Comparison of ENCODE assay signal across 11 mouse cellular contexts in the genomic region with DNA sequence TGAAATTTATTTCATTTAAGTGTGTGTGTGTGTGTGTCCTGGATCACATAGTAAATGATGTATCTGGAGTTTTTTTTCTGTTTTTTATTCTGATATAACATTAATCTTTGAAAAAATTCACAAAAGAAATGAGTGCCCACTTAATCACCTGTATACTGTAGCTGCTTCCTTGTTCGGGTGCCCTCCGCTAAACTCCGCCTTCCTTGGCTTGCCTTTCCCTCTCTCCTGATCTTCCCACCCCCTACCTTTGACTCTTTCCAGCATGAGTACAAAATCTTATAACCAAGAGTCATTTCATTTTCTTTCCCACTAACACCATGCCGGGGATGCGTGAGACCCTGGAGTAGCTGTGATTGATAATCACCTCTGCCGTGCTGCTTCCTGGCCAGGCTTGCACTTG. TPM values are rescaled to one million over a fixed set of nuclear protein-coding genes. Genes with fewer than 3 reads are reported as not detected.
DNase-seq lines count a peak whose midpoint lies in the region; ATAC-seq and TF ChIP-seq lines count a peak whose summit lies in the region.
"Had no signal": no experiment of that assay in that cellular context is flagged by ENCODE, and none has a peak within 500 bp of the region (broad histone marks: within the 10 kb centered on the region; RNA-seq: fewer than 3 reads in every experiment).

No protein-coding gene starts in this region.

- no peaks in the 10 kb centered on the region for H3K9me3 ChIP-seq in heart, embryonic 14.5 days (ENCODE audit: control insufficient read depth, low read length)
- H3K9me3 ChIP-seq in heart, embryonic 12.5 days (replicated peaks), result no peaks in the 10 kb centered on the region
- no peaks in the 10 kb centered on the region for H3K9me3 ChIP-seq in hindbrain, embryonic 12.5 days (replicated peaks)
- no peaks in the 10 kb centered on the region for H3K9me3 ChIP-seq in midbrain, embryonic 11.5 days (ENCODE audit: control insufficient read depth, low read length)
- H3K9me3 ChIP-seq: neural tube, embryonic 13.5 days had no signal

- no peak for ATAC-seq in heart, embryonic 14.5 days (ENCODE audit: insufficient number of reproducible peaks, insufficient read depth, low FRiP score, low read depth)
- ATAC-seq in heart, embryonic 12.5 days (ENCODE audit: insufficient number of reproducible peaks, low FRiP score), result no peak
- peak; percentile 35 for ATAC-seq in hindbrain, embryonic 12.5 days (ENCODE audit: low FRiP score)
- ATAC-seq in midbrain, embryonic 11.5 days (ENCODE audit: low FRiP score), result 0 out of 2 replicates have a peak, but pooled peaks have one; percentile 31
- no peak for ATAC-seq in activated CD4-positive, CD25-positive, alpha-beta regulatory T cell, adult 4 months

- H3K27me3 ChIP-seq in heart, embryonic 14.5 days (ENCODE audit: control insufficient read depth, insufficient read depth, low read length), result no peaks in the 10 kb centered on the region
- peaks cover 6% of the 10 kb centered on the region; the same call in 1 of the 2 replicates for H3K27me3 ChIP-seq in heart, embryonic 12.5 days (replicated peaks)
- H3K27me3 ChIP-seq in hindbrain, embryonic 12.5 days, result no peaks in the 10 kb centered on the region
- H3K27me3 ChIP-seq in midbrain, embryonic 11.5 days (ENCODE audit: control insufficient read depth, insufficient read depth, low read length), result no peaks in the 10 kb centered on the region
- H3K27me3 ChIP-seq: neural tube, embryonic 13.5 days had no signal

- peaks cover 10% of the 10 kb centered on the region in 2 experiments for H3K4me1 ChIP-seq in heart, embryonic 14.5 days (ENCODE audit: control insufficient read depth in 2 of 2, insufficient read depth in 2 of 2, low read length in 2 of 2)
- H3K4me1 ChIP-seq in heart, embryonic 12.5 days (replicated peaks), result peaks cover 18% of the 10 kb centered on the region
- peaks cover 23% of the 10 kb centered on the region for H3K4me1 ChIP-seq in hindbrain, embryonic 12.5 days
- H3K4me1 ChIP-seq in midbrain, embryonic 11.5 days (ENCODE audit: control insufficient read depth, insufficient read depth, low read length), result peaks cover 5% of the 10 kb centered on the region
- 0 out of 2 replicates have a peak, but pooled peaks cover 2% of the 10 kb centered on the region for H3K4me1 ChIP-seq in lung, adult 2 months (ENCODE audit: control insufficient read depth, insufficient read depth, low read length)

- H3K36me3 ChIP-seq in heart, embryonic 14.5 days (ENCODE audit: control insufficient read depth, insufficient read depth, low read length), result no peaks in the 10 kb centered on the region
- no peaks in the 10 kb centered on the region for H3K36me3 ChIP-seq in heart, embryonic 12.5 days
- H3K36me3 ChIP-seq in hindbrain, embryonic 12.5 days, result no peaks in the 10 kb centered on the region
- H3K36me3 ChIP-seq in midbrain, embryonic 11.5 days (ENCODE audit: control insufficient read depth, insufficient read depth, low read length), result no peaks in the 10 kb centered on the region
- H3K36me3 ChIP-seq: neural tube, embryonic 13.5 days had no signal

- H3K9ac ChIP-seq in heart, embryonic 14.5 days (ENCODE audit: low read length), result no peak overlapping the region
- no peak overlapping the region for H3K9ac ChIP-seq in heart, embryonic 12.5 days
- H3K9ac ChIP-seq in hindbrain, embryonic 12.5 days, result no peak overlapping the region
- H3K9ac ChIP-seq in midbrain, embryonic 11.5 days (ENCODE audit: low read length), result no peak overlapping the region
- H3K9ac ChIP-seq: lung, embryonic 14.5 days had no signal

- no peak for TF ChIP-seq CTCF in lung, adult 2 months (IDR thresholded peaks at IDR 0.05; ENCODE audit: insufficient read depth, low read length)

- no peak for TF ChIP-seq POLR2A in lung, adult 2 months (IDR thresholded peaks at IDR 0.05; ENCODE audit: borderline replicate concordance, extremely low read depth, low read depth, low read length)

- DNase-seq in MN1 (ENCODE audit: low spot score), result peak; percentile 8
- DNase-seq in midbrain, embryonic 11.5 days (ENCODE audit: low spot score, missing footprints), result no peak
- no peak for DNase-seq in lung, adult 2 months
- no peak for DNase-seq in embryo, embryonic 10.5 days (ENCODE audit: low spot score)

- no peak overlapping the region for H3K4me3 ChIP-seq in heart, embryonic 14.5 days (ENCODE audit: control insufficient read depth in 1 of 2, insufficient read depth in 1 of 2, low read depth in 1 of 2, low read length in 2 of 2)
- no peak overlapping the region for H3K4me3 ChIP-seq in heart, embryonic 12.5 days
- H3K4me3 ChIP-seq in hindbrain, embryonic 12.5 days, result no peak overlapping the region
- no peak overlapping the region for H3K4me3 ChIP-seq in midbrain, embryonic 11.5 days (ENCODE audit: low read depth, low read length)
- H3K4me3 ChIP-seq in lung, adult 2 months (replicated peaks; ENCODE audit: extremely low read depth, low read depth, low read length), result no peak overlapping the region

- no peak overlapping the region for H3K4me2 ChIP-seq in heart, embryonic 14.5 days (ENCODE audit: low read length)
- no peak overlapping the region for H3K4me2 ChIP-seq in heart, embryonic 12.5 days
- no peak overlapping the region for H3K4me2 ChIP-seq in hindbrain, embryonic 12.5 days (replicated peaks)
- no peak overlapping the region for H3K4me2 ChIP-seq in midbrain, embryonic 11.5 days

- H3K27ac ChIP-seq in heart, embryonic 14.5 days (replicated peaks in 1 of 2; ENCODE audit: control insufficient read depth in 1 of 2, insufficient read depth in 1 of 2, low read depth in 2 of 2, low read length in 2 of 2), result 0 out of 4 replicates have a peak overlapping the region, but pooled peaks have one; percentile 46 to 57
- H3K27ac ChIP-seq in heart, embryonic 12.5 days (ENCODE audit: poor library complexity, severe bottlenecking), result no peak overlapping the region
- H3K27ac ChIP-seq in hindbrain, embryonic 12.5 days, result no peak overlapping the region
- no peak overlapping the region for H3K27ac ChIP-seq in midbrain, embryonic 11.5 days (ENCODE audit: low read depth, low read length)

- WGBS in heart, embryonic 14.5 days, result 62% methylated on average over 6 of the region's 6 CpGs
- 64% methylated on average over 6 of the region's 6 CpGs for WGBS in heart, embryonic 12.5 days
- 73% methylated on average over 6 of the region's 6 CpGs for WGBS in hindbrain, embryonic 12.5 days
- 88% methylated on average over 6 of the region's 6 CpGs for WGBS in midbrain, embryonic 11.5 days
- 55% methylated on average over 6 of the region's 6 CpGs for WGBS in lung, adult 2 months

RNA-seq across cellular contexts. Expression of gene Gstm7, which starts 0.5 kb away (rescaled TPM):
- polyA plus RNA-seq in heart, embryonic 14.5 days (2014; fragmentation: Nextera tagmentation; extraction: Ambion mirVana), result 20.1 and 22.2 TPM in 2 replicates
- polyA plus RNA-seq in heart, embryonic 12.5 days (2016; fragmentation: Nextera tagmentation; extraction: Ambion mirVana), result 15.1 and 16.5 TPM in 2 replicates
- 71.9 and 73.7 TPM in 2 replicates for polyA plus RNA-seq in hindbrain, embryonic 12.5 days (2016; fragmentation: Nextera tagmentation; extraction: Ambion mirVana)
- polyA plus RNA-seq in midbrain, embryonic 11.5 days (2014; fragmentation: Nextera tagmentation; extraction: Ambion mirVana), result 54.7 and 58.1 TPM in 2 replicates
- polyA plus RNA-seq in activated CD4-positive, CD25-positive, alpha-beta regulatory T cell, adult 4 months (2017; shearing (Covaris generic)), result under 1 TPM in 1 of 2 experiments, not detected in 1; 0.94 TPM
- polyA plus RNA-seq in lung, adult 2 months (2012; rRNA removed), result 5.7 and 12.6 TPM in 2 replicates

RNA-seq across cellular contexts. Expression of gene Gstm6, which starts 11.4 kb away (rescaled TPM):
- polyA plus RNA-seq in heart, embryonic 14.5 days (2014; fragmentation: Nextera tagmentation; extraction: Ambion mirVana), result 11.3 and 11.9 TPM in 2 replicates
- polyA plus RNA-seq in heart, embryonic 12.5 days (2016; fragmentation: Nextera tagmentation; extraction: Ambion mirVana), result 9.8 TPM in 2 replicates
- polyA plus RNA-seq in hindbrain, embryonic 12.5 days (2016; fragmentation: Nextera tagmentation; extraction: Ambion mirVana), result 6.2 and 7.9 TPM in 2 replicates
- polyA plus RNA-seq in midbrain, embryonic 11.5 days (2014; fragmentation: Nextera tagmentation; extraction: Ambion mirVana), result 11.3 and 14.4 TPM in 2 replicates
- polyA plus RNA-seq in activated CD4-positive, CD25-positive, alpha-beta regulatory T cell, adult 4 months (2017; shearing (Covaris generic)), result not detected
- polyA plus RNA-seq in lung, adult 2 months (2012; rRNA removed), result 3.5 and 6.9 TPM in 2 replicates

RNA-seq across cellular contexts. Expression of gene Gstm5, which starts 36.5 kb away (rescaled TPM):
- polyA plus RNA-seq in heart, embryonic 14.5 days (2014; fragmentation: Nextera tagmentation; extraction: Ambion mirVana), result 132 and 150 TPM in 2 replicates
- polyA plus RNA-seq in heart, embryonic 12.5 days (2016; fragmentation: Nextera tagmentation; extraction: Ambion mirVana), result 118 and 119 TPM in 2 replicates
- polyA plus RNA-seq in hindbrain, embryonic 12.5 days (2016; fragmentation: Nextera tagmentation; extraction: Ambion mirVana), result 203 and 230 TPM in 2 replicates
- 270 and 277 TPM in 2 replicates for polyA plus RNA-seq in midbrain, embryonic 11.5 days (2014; fragmentation: Nextera tagmentation; extraction: Ambion mirVana)
- polyA plus RNA-seq in activated CD4-positive, CD25-positive, alpha-beta regulatory T cell, adult 4 months (2017; shearing (Covaris generic)), result not detected
- polyA plus RNA-seq in lung, adult 2 months (2012; rRNA removed), result 8.4 and 15.3 TPM in 2 replicates

RNA-seq across cellular contexts. Expression of gene Gstm3, which starts 37.0 kb away (rescaled TPM):
- polyA plus RNA-seq in heart, embryonic 14.5 days (2014; fragmentation: Nextera tagmentation; extraction: Ambion mirVana), result not detected in 2 replicates
- not detected in 2 replicates for polyA plus RNA-seq in heart, embryonic 12.5 days (2016; fragmentation: Nextera tagmentation; extraction: Ambion mirVana)
- not detected in 2 replicates for polyA plus RNA-seq in hindbrain, embryonic 12.5 days (2016; fragmentation: Nextera tagmentation; extraction: Ambion mirVana)
- polyA plus RNA-seq in midbrain, embryonic 11.5 days (2014; fragmentation: Nextera tagmentation; extraction: Ambion mirVana), result not detected in 2 replicates
- polyA plus RNA-seq in activated CD4-positive, CD25-positive, alpha-beta regulatory T cell, adult 4 months (2017; shearing (Covaris generic)), result not detected
- polyA plus RNA-seq in lung, adult 2 months (2012; rRNA removed), result 0.65 and 3.1 TPM in 2 replicates
- polyA plus RNA-seq: frontal cortex, adult 2 months; neural tube, embryonic 13.5 days had no signal

RNA-seq across cellular contexts. Expression of gene Gstm2, which starts 54.1 kb away (rescaled TPM):
- 59.8 and 68.2 TPM in 2 replicates for polyA plus RNA-seq in heart, embryonic 14.5 days (2014; fragmentation: Nextera tagmentation; extraction: Ambion mirVana)
- 39.4 and 39.9 TPM in 2 replicates for polyA plus RNA-seq in heart, embryonic 12.5 days (2016; fragmentation: Nextera tagmentation; extraction: Ambion mirVana)
- polyA plus RNA-seq in hindbrain, embryonic 12.5 days (2016; fragmentation: Nextera tagmentation; extraction: Ambion mirVana), result 23.3 and 23.4 TPM in 2 replicates
- 14.1 and 15.7 TPM in 2 replicates for polyA plus RNA-seq in midbrain, embryonic 11.5 days (2014; fragmentation: Nextera tagmentation; extraction: Ambion mirVana)
- polyA plus RNA-seq in activated CD4-positive, CD25-positive, alpha-beta regulatory T cell, adult 4 months (2017; shearing (Covaris generic)), result not detected
- 183 and 285 TPM in 2 replicates for polyA plus RNA-seq in lung, adult 2 months (2012; rRNA removed)

Comparison
In these comparisons a context has a peak if more than half of its experiments do, and no peak if none do; other contexts are left out.
1. H3K27ac ChIP-seq: peak in heart, embryonic 14.5 days (2 of 2); none in heart, embryonic 12.5 days (single experiment), hindbrain, embryonic 12.5 days (single experiment) and midbrain, embryonic 11.5 days (single experiment).
2. ATAC-seq: peak in hindbrain, embryonic 12.5 days (single experiment) and midbrain, embryonic 11.5 days (single experiment); none in heart, embryonic 14.5 days (single experiment), heart, embryonic 12.5 days (single experiment) and activated CD4-positive, CD25-positive, alpha-beta regulatory T cell, adult 4 months (single experiment).